Mouse (Mus musculus) 416B (cell line): ENCODE results near the gene Wdr73.

Source experiments
- DNase-seq: peaks from one replicate; pipeline ENCODE4 v3.0.0; 2011; ENCODE audit warnings: low read depth

The Wdr73 gene

GRCm38 (mm10) chr7:80855316-80855715 lies 45.8 kb downstream of the Wdr73 start:
- peak; percentile 43 for DNase-seq

GRCm38 (mm10) chr7:80853218-80853617 lies 47.9 kb downstream of the Wdr73 start:
- DNase-seq = no peak

GRCm38 (mm10) chr7:80850520-80850919 lies 50.5 kb downstream of the Wdr73 start:
- DNase-seq = no peak

GRCm38 (mm10) chr7:80849710-80850109 lies 51.4 kb downstream of the Wdr73 start:
- DNase-seq = peak; percentile 88

- no peak for DNase-seq
Measured at GRCm38 (mm10) chr7:80849267-80849666, 51.8 kb downstream of the Wdr73 start.

GRCm38 (mm10) chr7:80846709-80847108 lies 54.4 kb downstream of the Wdr73 start:
- DNase-seq = peak; percentile 55

- DNase-seq = no peak
Measured at GRCm38 (mm10) chr7:80846280-80846678, 54.8 kb downstream of the Wdr73 start.

GRCm38 (mm10) chr7:80845621-80846279 lies 55.3 kb downstream of the Wdr73 start:
- DNase-seq = no peak

- DNase-seq = no peak
Measured at GRCm38 (mm10) chr7:80844691-80845090, 56.4 kb downstream of the Wdr73 start.

- DNase-seq = no peak
Measured at GRCm38 (mm10) chr7:80843910-80844640, 57.0 kb downstream of the Wdr73 start.

- DNase-seq = no peak
Measured at GRCm38 (mm10) chr7:80843176-80843575, 57.9 kb downstream of the Wdr73 start.

GRCm38 (mm10) chr7:80842132-80842531 lies 58.9 kb downstream of the Wdr73 start:
- no peak for DNase-seq

- peak; percentile 76 for DNase-seq
Measured at GRCm38 (mm10) chr7:80840937-80841336, 60.1 kb downstream of the Wdr73 start.
